Mouse (Mus musculus): ENCODE data around the gene Kdm1b. TPM values are rescaled to one million over a fixed set of nuclear protein-coding genes. Genes with fewer than 3 reads are reported as not detected.

Gene Kdm1b
- total and polyA plus RNA-seq, 3 experiments, result 9.6 to 12.6 TPM; not detected in 1

- Histone ChIP-seq H3K4me1 (ENCODE audit: control insufficient read depth in 1 of 2, insufficient read depth in 2 of 2, low read length in 2 of 2) (no peaks in the 10 kb centered on the region), H3K36me3 (ENCODE audit: control insufficient read depth in 1 of 2, insufficient read depth in 2 of 2, low read length in 2 of 2) (peaks cover 0 to 5% of the 10 kb centered on the region in 2 experiments; a peak in 2 of 4 replicates), H3K27ac (ENCODE audit: control insufficient read depth, low read depth, low read length) (no peak overlapping the region), H3K27me3 (ENCODE audit: control insufficient read depth in 1 of 2, insufficient read depth in 2 of 2, low read length in 2 of 2) (no peaks in the 10 kb centered on the region), H3K4me3 (ENCODE audit: control insufficient read depth in 1 of 2, insufficient read depth in 1 of 2, low read depth in 2 of 2, low read length in 2 of 2) (no peak overlapping the region), H3K79me2 (ENCODE audit: control insufficient read depth, insufficient read depth, low read length, poor library complexity) (no peaks in the 10 kb centered on the region), H3K9ac (ENCODE audit: control insufficient read depth, low read depth, low read length, poor library complexity, severe bottlenecking) (no peak overlapping the region), H3K9me3 (replicated peaks; ENCODE audit: insufficient read depth, low read length) (no peaks in the 10 kb centered on the region)
- peak; percentile 51 for DNase-seq (ENCODE audit: low read depth, low spot score)
- no peak for TF ChIP-seq BHLHE40 (IDR thresholded peaks at IDR 0.05; ENCODE audit: borderline replicate concordance, low read depth, low read length)
- TF ChIP-seq CTCF (IDR thresholded peaks at IDR 0.05 in 2 of 3, conservative IDR thresholded peaks at IDR 0.05 in 1 of 3; ENCODE audit: control insufficient read depth in 1 of 3, insufficient read depth in 1 of 3, low read depth in 2 of 3, low read length in 3 of 3, poor library complexity in 1 of 3, severe bottlenecking in 1 of 3), result peak; percentile 30 to 62 (median 57)
- TF ChIP-seq RCOR1 (IDR thresholded peaks at IDR 0.05; ENCODE audit: low read depth, low read length), result no peak
- TF ChIP-seq NRF1 (IDR thresholded peaks at IDR 0.05; ENCODE audit: insufficient read depth, low read depth, low read length, poor library complexity, severe bottlenecking), result no peak
- TF ChIP-seq MAFK (IDR thresholded peaks at IDR 0.05; ENCODE audit: borderline replicate concordance, low read depth, low read length), result no peak
- no peak for TF ChIP-seq ETS1 (IDR thresholded peaks at IDR 0.05; ENCODE audit: low read depth, low read length)
- TF ChIP-seq KAT2A (conservative IDR thresholded peaks at IDR 0.05; ENCODE audit: low read depth, low read length), result no peak
- TF ChIP-seq E2F4 (IDR thresholded peaks at IDR 0.05; ENCODE audit: borderline replicate concordance, low read depth, low read length), result no peak
- peak; percentile 31 for TF ChIP-seq RAD21 (IDR thresholded peaks at IDR 0.05; ENCODE audit: low read depth, low read length)
- no peak for TF ChIP-seq CHD1 (IDR thresholded peaks at IDR 0.05; ENCODE audit: low read depth, low read length)
- TF ChIP-seq HCFC1 (IDR thresholded peaks at IDR 0.05; ENCODE audit: low read depth, low read length), result no peak
- no peak for TF ChIP-seq ZNF384 (IDR thresholded peaks at IDR 0.05; ENCODE audit: low read depth, low read length)
- peak; percentile 48 for TF ChIP-seq SMC3 (IDR thresholded peaks at IDR 0.05; ENCODE audit: low read depth, low read length)
Observed at GRCm38 (mm10) chr13:47078799-47079198, 35.5 kb downstream of the Kdm1b start.

- H3K79me2 ChIP-seq (ENCODE audit: control insufficient read depth, insufficient read depth, low read length, poor library complexity), result no peaks in the 10 kb centered on the region
- no peaks in the 10 kb centered on the region for H3K4me1 ChIP-seq (ENCODE audit: control insufficient read depth in 1 of 2, insufficient read depth in 2 of 2, low read length in 2 of 2)
- H3K9ac ChIP-seq (ENCODE audit: control insufficient read depth, low read depth, low read length, poor library complexity, severe bottlenecking), result no peak overlapping the region
- peaks cover 0 to 14% of the 10 kb centered on the region in 2 experiments; a peak in 2 of 4 replicates for H3K36me3 ChIP-seq (ENCODE audit: control insufficient read depth in 1 of 2, insufficient read depth in 2 of 2, low read length in 2 of 2)
- TF ChIP-seq ZC3H11A (IDR thresholded peaks at IDR 0.05; ENCODE audit: low read depth, low read length) (peak; percentile 14), USF1 (IDR thresholded peaks at IDR 0.05; ENCODE audit: low read depth, low read length) (0 out of 2 replicates have a peak, but pooled peaks have one; percentile 20), SMC3 (IDR thresholded peaks at IDR 0.05; ENCODE audit: low read depth, low read length) (peak; percentile 47), CTCF (IDR thresholded peaks at IDR 0.05 in 2 of 3, conservative IDR thresholded peaks at IDR 0.05 in 1 of 3; ENCODE audit: control insufficient read depth in 1 of 3, insufficient read depth in 1 of 3, low read depth in 2 of 3, low read length in 3 of 3, poor library complexity in 1 of 3, severe bottlenecking in 1 of 3) (peak; percentile 59 to 60 (median 60)), MYC (IDR thresholded peaks at IDR 0.05; ENCODE audit: low read depth, low read length) (no peak), RAD21 (IDR thresholded peaks at IDR 0.05; ENCODE audit: low read depth, low read length) (peak; percentile 49)
- H3K27me3 ChIP-seq (ENCODE audit: control insufficient read depth in 1 of 2, insufficient read depth in 2 of 2, low read length in 2 of 2), result no peaks in the 10 kb centered on the region
- H3K9me3 ChIP-seq (replicated peaks; ENCODE audit: insufficient read depth, low read length), result no peaks in the 10 kb centered on the region
- no peak overlapping the region for H3K4me3 ChIP-seq (ENCODE audit: control insufficient read depth in 1 of 2, insufficient read depth in 1 of 2, low read depth in 2 of 2, low read length in 2 of 2)
- DNase-seq (ENCODE audit: low read depth, low spot score), result peak; percentile 49
- no peak overlapping the region for H3K27ac ChIP-seq (ENCODE audit: control insufficient read depth, low read depth, low read length)
Observed at GRCm38 (mm10) chr13:47080905-47081505, 37.7 kb downstream of the Kdm1b start.
